In genomic region chr15:26308629-26309230, GRCm38 (mm10) we compare ENCODE assay signal across 8 mouse cellular contexts. TPM values are rescaled to one million over a fixed set of nuclear protein-coding genes. Genes with fewer than 3 reads are reported as not detected.
DNase-seq lines count a peak whose midpoint lies in the region; ATAC-seq and TF ChIP-seq lines count a peak whose summit lies in the region.

Gene March11 (plus strand): TSS chr15:26309048.

- TF ChIP-seq CTCF in liver, embryonic 14.5 days (IDR thresholded peaks at IDR 0.05; ENCODE audit: low read depth) = no peak

- peak; percentile 2 for DNase-seq in thymus, postnatal 14 days
- no peak for DNase-seq in thymus, postnatal 25 days
- peak; percentile 92 to 93 for DNase-seq in cerebellum, postnatal 10 days
- peak; percentile 78 to 80 for DNase-seq in frontal cortex, postnatal 10 days (ENCODE audit: low spot score in 2 of 2)
- DNase-seq in layer of hippocampus, adult 18-20 months (ENCODE audit: low spot score in 2 of 2) = peak; percentile 79 to 88
- no peak for DNase-seq in liver, embryonic 14.5 days (ENCODE audit: low read depth in 3 of 3, low spot score in 3 of 3)
- DNase-seq in right cerebral cortex, postnatal 25 days = peak; percentile 84

- TF ChIP-seq EP300 in liver, embryonic 14.5 days (IDR thresholded peaks at IDR 0.05; ENCODE audit: low read depth) = no peak

- peak within 1 kb of the TSS; percentile 33 for H3K4me2 ChIP-seq in liver, embryonic 14.5 days (ENCODE audit: low read depth)

- WGBS in liver, embryonic 14.5 days (ENCODE audit: insufficient replicate concordance) = under 1% methylated on average over 48 of the region's 56 CpGs

- H3K36me3 ChIP-seq in liver, embryonic 14.5 days (replicated peaks; ENCODE audit: control insufficient read depth, insufficient read depth, low read depth) = no peaks in the 10 kb centered on the region

- peak within 1 kb of the TSS in 1 of 2 experiments; percentile 25; a peak in 1 of 4 replicates for H3K4me3 ChIP-seq in liver, embryonic 14.5 days (ENCODE audit: insufficient read depth in 1 of 2, low read depth in 2 of 2, low read length in 2 of 2)

- no peak within 1 kb of the TSS for H3K27ac ChIP-seq in liver, embryonic 14.5 days

- peaks cover 18% of the 10 kb centered on the region for H3K27me3 ChIP-seq in liver, embryonic 14.5 days (ENCODE audit: control insufficient read depth, insufficient read depth, low read length)

- no peak within 1 kb of the TSS for H3K9ac ChIP-seq in liver, embryonic 14.5 days (replicated peaks)

- no peaks in the 10 kb centered on the region for H3K4me1 ChIP-seq in liver, embryonic 14.5 days (replicated peaks; ENCODE audit: control insufficient read depth in 2 of 2, insufficient read depth in 2 of 2, low read length in 1 of 2)

- ATAC-seq in liver, embryonic 14.5 days (ENCODE audit: insufficient read depth) = no peak
- ATAC-seq in erythroblast, adult 5-6 weeks (replicated peaks; ENCODE audit: low FRiP score, poor library complexity, severe bottlenecking) = no peak

- no peaks in the 10 kb centered on the region for H3K9me3 ChIP-seq in liver, embryonic 14.5 days (ENCODE audit: control insufficient read depth, low read length)

RNA-seq across cellular contexts. Expression of gene March11, which starts in this region (rescaled TPM):
- 1 to 10 TPM; 7.4 to 9.3 TPM for total RNA-seq in layer of hippocampus, adult 18-20 months (2021)
- polyA plus RNA-seq in liver, embryonic 14.5 days (2012; rRNA removed) = 0.10 TPM in 1 of 2 replicates, not detected in the other
- not detected in 2 replicates for polyA plus RNA-seq in liver, embryonic 14.5 days (2014; fragmentation: Nextera tagmentation; extraction: Ambion mirVana)
- total RNA-seq in erythroblast, adult 5-6 weeks (2015; ENCODE audit: low replicate concordance) = not detected in 2 replicates
- total RNA-seq in erythroblast, adult 5-6 weeks (2017; ENCODE audit: low replicate concordance) = not detected in 2 replicates

Comparison
In these comparisons a context has a peak if more than half of its experiments do, and no peak if none do; other contexts are left out.
1. RNA of gene March11 (total RNA-seq): 7.4 to 9.3 TPM in layer of hippocampus, adult 18-20 months; not detected in erythroblast, adult 5-6 weeks; every median in the first group is over 4 times any median in the second.
2. DNase-seq: peak in thymus, postnatal 14 days (single experiment), cerebellum, postnatal 10 days (2 of 2), frontal cortex, postnatal 10 days (2 of 2), layer of hippocampus, adult 18-20 months (2 of 2) and right cerebral cortex, postnatal 25 days (single experiment); none in thymus, postnatal 25 days (single experiment) and liver, embryonic 14.5 days (0 of 3).